Mouse (Mus musculus) liver, embryonic 14.5 days (tissue): ENCODE measurements at regions not wholly inside any gene's neighbourhood (a gene's known extent, or its start where the extent isn't known, plus 50 kb on each side); places are given as distances from the start of the nearest gene placed in this dataset.

Experiments
- ATAC-seq: fragments of 200-750 bp; cut with Nextera tagmentation; 2 replicates; pipeline ENCODE4 v1.8.0; 2017; ENCODE audit warnings: moderate number of reproducible peaks, mild to moderate bottlenecking, moderate library complexity; ENCODE audit not compliant: insufficient read depth
- DNase-seq, 3 experiments: peaks; one replicate each; pipeline ENCODE4 v3.0.0-alpha.2; 2012 to 2013; ENCODE audit warnings: low read depth in 3 of 3, low spot score in 3 of 3
- H3K27ac ChIP-seq: fragments of 300-500 bp; sonication (generic); 2 replicates; pipeline ENCODE4 v1.5.1; 2014; ENCODE audit warnings: moderate library complexity, mild to moderate bottlenecking, control low read depth, inconsistent platforms
- H3K27me3 ChIP-seq: fragments of 300-500 bp; sonication (generic); 2 replicates; pipeline ENCODE4 v1.6.1; 2014; ENCODE audit warnings: mild to moderate bottlenecking, low read length, moderate library complexity; ENCODE audit not compliant: control insufficient read depth, insufficient read depth
- H3K36me3 ChIP-seq: fragments of 300-500 bp; sonication (generic); replicated peaks from 2 replicates; pipeline ENCODE4 v1.6.1; 2014; ENCODE audit warnings: low read depth; ENCODE audit not compliant: control insufficient read depth, insufficient read depth
- H3K4me1 ChIP-seq, 2 experiments: fragments of 200-500 bp in 1 of 2; fragments of 300-500 bp in 1 of 2; sonication (generic) in 1 of 2; replicated peaks; 2 replicates each; pipeline ENCODE4 v1.6.1; 2012 to 2014; ENCODE audit warnings: antibody characterized with exemption in 1 of 2, inconsistent platforms in 1 of 2, low read length in 1 of 2; ENCODE audit not compliant: control insufficient read depth in 2 of 2, insufficient read depth in 2 of 2
- H3K4me2 ChIP-seq: fragments of 300-500 bp; sonication (generic); 2 replicates; pipeline ENCODE4 v1.6.1; 2014; ENCODE audit warnings: low read depth, mild to moderate bottlenecking, control low read depth, moderate library complexity
- H3K4me3 ChIP-seq, 2 experiments: fragments of 200-500 bp in 1 of 2; fragments of 300-500 bp in 1 of 2; sonication (generic) in 1 of 2; 2 replicates each; pipeline ENCODE4 v1.5.1; 2012 to 2014; ENCODE audit warnings: low read depth in 2 of 2, low read length in 2 of 2, mild to moderate bottlenecking in 2 of 2, control low read depth in 1 of 2, inconsistent platforms in 1 of 2, moderate library complexity in 1 of 2; ENCODE audit not compliant: insufficient read depth in 1 of 2
- H3K9ac ChIP-seq: fragments of 300-500 bp; sonication (generic); replicated peaks from 2 replicates; pipeline ENCODE4 v1.6.1; 2014; ENCODE audit warnings: mild to moderate bottlenecking, control low read depth, moderate library complexity
- H3K9me3 ChIP-seq: fragments of 300-500 bp; sonication (generic); 2 replicates; pipeline ENCODE4 v1.6.1; 2016; ENCODE audit warnings: low read length, mixed read lengths; ENCODE audit not compliant: control insufficient read depth
- CTCF ChIP-seq: IDR thresholded peaks from 2 replicates; pipeline ENCODE4 v1.5.1; 2016; ENCODE audit warnings: antibody characterized with exemption, low read depth, control low read depth
- EP300 ChIP-seq: IDR thresholded peaks from 2 replicates; pipeline ENCODE4 v1.6.1; 2016; ENCODE audit warnings: antibody characterized with exemption, low read depth
- WGBS: fragments of 180-500 bp; shearing (Covaris S2); extraction: QIAGEN DNeasy Blood & Tissue Kit; methylation state at CpG from one replicate; pipeline ENCODE4 v1.1.7; 2014; ENCODE audit not compliant: insufficient replicate concordance; 5-methylcytosine and 5-hydroxymethylcytosine counted together

DNA sequence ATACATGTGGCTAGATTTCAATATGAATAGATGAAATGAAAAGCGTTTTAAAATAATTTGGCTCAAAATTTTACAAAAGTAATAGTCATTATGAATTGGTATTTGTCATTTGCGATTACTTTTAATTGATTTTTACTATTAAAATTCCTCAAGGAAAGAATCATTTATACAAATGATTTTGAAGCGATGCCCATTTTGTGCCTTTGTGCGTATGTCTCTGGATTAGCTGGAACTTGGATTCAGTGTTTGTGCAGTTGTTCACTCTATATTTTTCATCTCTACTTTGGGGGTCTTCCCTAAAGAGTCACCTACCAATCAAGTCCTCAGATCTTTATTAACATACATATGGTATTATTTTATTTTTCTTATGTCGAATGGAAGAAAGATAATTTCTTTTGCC lies 274.3 kb downstream of the Ptprc start:
- no peak for TF ChIP-seq CTCF
- TF ChIP-seq EP300, result no peak
- H3K4me2 ChIP-seq, result peak overlapping the region; percentile 85
- H3K9me3 ChIP-seq, result no peaks in the 10 kb centered on the region
- H3K27me3 ChIP-seq, result no peaks in the 10 kb centered on the region
- no peak overlapping the region for H3K27ac ChIP-seq
- peak overlapping the region in 1 of 2 experiments; percentile 64; a peak in 2 of 4 replicates for H3K4me3 ChIP-seq
- DNase-seq, result no peak
- no peaks in the 10 kb centered on the region for H3K36me3 ChIP-seq
- peaks cover 2 to 5% of the 10 kb centered on the region in 2 experiments; a peak in 2 of 4 replicates for H3K4me1 ChIP-seq
- ATAC-seq, result no peak
- H3K9ac ChIP-seq, result no peak overlapping the region
- 63% methylated on average over 5 of the region's 5 CpGs for WGBS

DNA sequence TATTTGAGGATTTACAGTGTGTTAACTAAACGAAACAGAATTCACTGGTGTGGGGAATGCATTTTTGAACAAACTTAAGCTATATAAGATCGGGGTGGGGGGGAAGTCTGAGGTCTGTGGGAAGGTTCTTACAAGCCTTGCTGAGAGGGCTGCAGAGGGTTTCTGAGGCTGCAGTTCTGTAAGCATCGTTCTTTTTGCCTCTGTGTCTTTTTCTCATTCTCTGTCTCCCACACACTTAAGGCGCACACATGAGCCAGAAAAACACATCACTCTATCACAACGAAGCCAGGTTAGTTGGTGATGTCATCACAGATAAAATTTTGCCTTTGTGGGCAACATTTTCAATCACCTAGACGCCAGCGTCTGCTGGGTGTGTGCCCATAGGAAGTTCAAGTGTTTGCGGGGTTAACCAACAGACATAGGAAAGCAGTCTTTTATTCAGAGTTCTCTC lies 274.9 kb downstream of the Ptprc start:
- Histone ChIP-seq H3K9me3 (no peaks in the 10 kb centered on the region), H3K4me1 (peaks cover 2 to 3% of the 10 kb centered on the region in 2 experiments; a peak in 2 of 4 replicates), H3K4me3 (peak overlapping the region; percentile 64 to 96), H3K27me3 (no peaks in the 10 kb centered on the region), H3K9ac (peak overlapping the region; percentile 48), H3K36me3 (no peaks in the 10 kb centered on the region), H3K27ac (no peak overlapping the region), H3K4me2 (peak overlapping the region; percentile 85)
- TF ChIP-seq CTCF, result no peak
- TF ChIP-seq EP300, result no peak
- WGBS, result 5% methylated on average over 8 of the region's 8 CpGs
- DNase-seq (no peak), ATAC-seq (peak; percentile 19; the same call in 1 of the 2 replicates)

DNA sequence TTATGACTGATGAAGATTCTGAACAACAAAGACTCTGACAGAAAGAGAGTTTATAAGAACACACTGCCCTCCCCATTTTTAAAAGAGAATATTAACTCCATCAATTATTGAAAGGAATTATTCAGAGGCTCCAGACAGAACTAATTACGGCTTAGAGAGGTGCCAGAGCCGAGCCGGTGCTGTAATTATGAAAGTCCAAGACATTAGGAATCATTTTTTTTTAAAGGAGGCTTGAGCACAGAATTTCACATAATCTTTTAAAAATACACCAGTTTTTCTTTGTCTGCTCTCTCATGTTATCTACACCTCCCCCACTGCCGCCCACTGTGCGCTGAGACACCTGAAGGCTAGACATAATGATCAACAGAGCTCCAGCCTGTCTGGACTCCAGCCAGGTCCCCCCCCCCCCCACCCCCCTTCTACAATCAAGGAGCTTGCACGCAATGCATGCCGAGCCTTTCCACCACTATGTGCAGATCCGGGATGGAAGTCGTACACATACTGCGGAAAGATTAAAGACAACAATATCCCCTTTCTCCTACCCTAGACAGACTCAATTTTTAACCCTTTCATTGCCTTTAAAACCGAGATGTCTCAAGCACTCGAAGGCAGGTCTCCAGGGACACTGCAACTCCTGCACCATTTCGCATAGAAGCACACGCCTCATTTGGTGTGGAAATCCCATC lies 275.4 kb downstream of the Ptprc start:
- ATAC-seq (peak; percentile 24), DNase-seq (no peak)
- H3K9me3 ChIP-seq, result no peaks in the 10 kb centered on the region
- 3% methylated on average over 14 of the region's 14 CpGs for WGBS
- peak overlapping the region; percentile 64 to 96 for H3K4me3 ChIP-seq
- H3K27me3 ChIP-seq, result no peaks in the 10 kb centered on the region
- peaks cover 0 to 2% of the 10 kb centered on the region in 2 experiments; a peak in 1 of 4 replicates for H3K4me1 ChIP-seq
- no peak for TF ChIP-seq CTCF
- TF ChIP-seq EP300, result no peak
- no peaks in the 10 kb centered on the region for H3K36me3 ChIP-seq
- peak overlapping the region; percentile 48 for H3K9ac ChIP-seq
- H3K4me2 ChIP-seq, result peak overlapping the region; percentile 85
- no peak overlapping the region for H3K27ac ChIP-seq

DNA sequence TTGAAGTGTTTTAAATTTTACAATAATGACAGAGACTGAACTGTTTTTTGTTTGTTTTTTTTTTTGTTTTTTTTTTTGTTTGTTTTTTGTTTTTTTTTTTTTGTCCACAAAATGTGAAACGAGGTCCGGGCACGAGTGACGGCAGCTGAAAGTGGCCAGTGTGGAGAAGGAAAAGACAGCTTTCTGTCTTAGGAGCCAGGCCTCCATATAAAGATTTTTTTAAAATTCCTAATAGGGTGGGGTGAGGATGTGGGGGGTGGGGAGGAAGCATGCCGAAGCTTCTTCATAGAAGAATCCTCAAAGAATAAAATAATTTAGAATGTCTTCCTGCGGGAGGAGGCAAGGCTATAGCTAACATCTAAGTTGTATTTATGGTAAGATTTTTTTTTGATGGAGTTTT lies 276.2 kb downstream of the Ptprc start:
- Histone ChIP-seq H3K27ac (no peak overlapping the region), H3K36me3 (no peaks in the 10 kb centered on the region), H3K9me3 (no peaks in the 10 kb centered on the region), H3K4me1 (peaks cover 1 to 2% of the 10 kb centered on the region in 2 experiments; a peak in 2 of 4 replicates), H3K4me2 (peak overlapping the region; percentile 85), H3K4me3 (peak overlapping the region; percentile 64 to 96; a peak in 3 of 4 replicates), H3K9ac (0 out of 2 replicates have a peak overlapping the region, but pooled peaks have one; percentile 21), H3K27me3 (no peaks in the 10 kb centered on the region)
- TF ChIP-seq CTCF (no peak), EP300 (no peak)
- 9% methylated on average over 6 of the region's 6 CpGs for WGBS
- DNase-seq (no peak), ATAC-seq (no peak)

DNA sequence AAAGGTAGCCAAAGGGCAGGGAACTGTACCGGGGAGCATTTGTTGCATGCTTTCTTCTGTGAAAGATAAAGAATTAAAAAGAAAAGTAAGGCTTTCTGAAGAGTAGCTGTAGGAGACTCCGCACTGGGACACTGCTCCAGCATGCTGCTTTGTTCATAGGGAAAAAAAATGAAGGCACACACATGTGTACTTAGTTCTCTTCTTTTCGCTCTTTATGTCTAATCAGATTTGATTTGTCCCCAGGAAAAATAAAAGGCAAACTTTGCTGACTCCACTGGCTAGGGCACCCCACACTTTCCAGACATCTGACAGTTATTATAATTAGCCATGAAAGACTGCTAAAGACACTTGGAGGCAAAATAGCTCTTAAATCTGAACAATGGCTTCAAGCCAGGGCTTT lies 276.6 kb downstream of the Ptprc start:
- Histone ChIP-seq H3K27ac (peak overlapping the region; percentile 69), H3K4me2 (peak overlapping the region; percentile 85), H3K36me3 (no peaks in the 10 kb centered on the region), H3K27me3 (no peaks in the 10 kb centered on the region), H3K4me3 (peak overlapping the region; percentile 64 to 96), H3K4me1 (peaks cover 1 to 2% of the 10 kb centered on the region in 2 experiments; a peak in 2 of 4 replicates), H3K9me3 (no peaks in the 10 kb centered on the region), H3K9ac (peak overlapping the region; percentile 72)
- WGBS, result under 1% methylated on average over 3 of the region's 3 CpGs
- TF ChIP-seq CTCF, result no peak
- no peak for TF ChIP-seq EP300
- no peak for DNase-seq
- ATAC-seq, result peak; percentile 53; the same call in 1 of the 2 replicates
